Mouse (Mus musculus) erythroblast, embryonic 14.5 days (primary cell): ENCODE data around the gene Bmpr1b.

Source experiments
- GATA1 ChIP-seq: IDR thresholded peaks from 2 replicates; pipeline ENCODE4 v1.6.1; 2012; ENCODE audit warnings: low read length, inconsistent platforms, mixed read lengths
- TAL1 ChIP-seq: IDR thresholded peaks from 3 replicates; pipeline ENCODE4 v1.6.1; 2012; ENCODE audit warnings: low read length, inconsistent platforms, mixed read lengths

DNA sequence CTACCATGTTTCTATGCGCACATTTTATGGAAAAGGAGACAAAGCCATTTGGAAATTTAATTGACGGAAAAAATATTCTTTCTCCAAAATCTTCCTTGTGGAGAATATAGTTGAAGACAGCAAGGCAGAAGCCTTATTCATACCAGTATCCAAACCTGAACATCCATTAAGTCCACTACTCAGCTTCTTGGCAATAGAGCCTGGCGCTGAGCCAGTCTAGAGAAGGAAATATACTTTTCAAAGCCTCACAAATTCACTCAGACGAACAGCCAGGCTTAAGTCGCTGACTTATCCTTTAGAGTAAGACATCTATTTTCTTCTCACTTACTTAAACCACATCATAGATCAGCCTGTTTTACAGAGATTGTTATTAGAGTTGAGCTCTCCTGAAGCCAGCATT is 97.6 kb downstream of the Bmpr1b start:
- TF ChIP-seq GATA1: no peak
- TF ChIP-seq TAL1: no peak
